Mouse (Mus musculus): ENCODE measurements around the gene Cotl1.

Gene Cotl1

GRCm38 (mm10) chr8:119786871-119787270, 53.5 kb downstream of the Cotl1 start:
- DNase-seq (ENCODE audit: low spot score in 2 of 2), result no peak

- no peak for DNase-seq (ENCODE audit: low spot score in 2 of 2)
Measured at GRCm38 (mm10) chr8:119785764-119786405, 54.5 kb downstream of the Cotl1 start.

GRCm38 (mm10) chr8:119784676-119785075, 55.7 kb downstream of the Cotl1 start:
- DNase-seq (ENCODE audit: low spot score in 2 of 2), result no peak

- no peak for DNase-seq (ENCODE audit: low spot score in 2 of 2)
Measured at GRCm38 (mm10) chr8:119784141-119784574, 56.2 kb downstream of the Cotl1 start.

- no peak for DNase-seq (ENCODE audit: low spot score in 2 of 2)
Measured at GRCm38 (mm10) chr8:119783579-119783978, 56.8 kb downstream of the Cotl1 start.

- DNase-seq (ENCODE audit: low spot score in 2 of 2), result peak; percentile 60 to 83
Measured at GRCm38 (mm10) chr8:119782715-119783114, 57.6 kb downstream of the Cotl1 start.

GRCm38 (mm10) chr8:119781086-119781840, 59.1 kb downstream of the Cotl1 start:
- DNase-seq (ENCODE audit: low spot score in 2 of 2), result peak in 1 of 2 experiments; percentile 53

GRCm38 (mm10) chr8:119780402-119781049, 59.8 kb downstream of the Cotl1 start:
- no peak for DNase-seq (ENCODE audit: low spot score in 2 of 2)

- peak; percentile 64 to 80 for DNase-seq (ENCODE audit: low spot score in 2 of 2)
Measured at GRCm38 (mm10) chr8:119779013-119779737, 61.2 kb downstream of the Cotl1 start.

GRCm38 (mm10) chr8:119778263-119778662, 62.1 kb downstream of the Cotl1 start, which contains the start of gene Tldc1:
Gene Tldc1, minus strand, starts transcription at chr8:119778416.
- DNase-seq (ENCODE audit: low spot score in 2 of 2), result peak; percentile 98 to 100

GRCm38 (mm10) chr8:119777765-119778164, 62.6 kb downstream of the Cotl1 start:
- DNase-seq (ENCODE audit: low spot score in 2 of 2), result no peak

- no peak for DNase-seq (ENCODE audit: low spot score in 2 of 2)
Measured at GRCm38 (mm10) chr8:119776668-119777245, 63.6 kb downstream of the Cotl1 start.

- DNase-seq (ENCODE audit: low spot score in 2 of 2), result no peak
Measured at GRCm38 (mm10) chr8:119765761-119766444, 74.4 kb downstream of the Cotl1 start.

- DNase-seq (ENCODE audit: low spot score in 2 of 2), result no peak
Measured at GRCm38 (mm10) chr8:119765311-119765710, 75.0 kb downstream of the Cotl1 start.

- no peak for DNase-seq (ENCODE audit: low spot score in 2 of 2)
Measured at GRCm38 (mm10) chr8:119762226-119763220, 77.8 kb downstream of the Cotl1 start.

- no peak for DNase-seq (ENCODE audit: low spot score in 2 of 2)
Measured at GRCm38 (mm10) chr8:119761692-119762091, 78.7 kb downstream of the Cotl1 start.

Data from urinary bladder, postnatal 4 days (tissue).